Mouse (Mus musculus) heart, embryonic 13.5 days (tissue): ENCODE data around the gene Tti1. TPM values are rescaled to one million over a fixed set of nuclear protein-coding genes. Genes with fewer than 3 reads are reported as not detected.
A peak's percentile ranks its signal among the peaks of the same experiment; 100 is the strongest.

ENCODE experiments used
- ATAC-seq: fragments of 200-750 bp; cut with Nextera tagmentation; 2 replicates; pipeline ENCODE4 v1.8.0; 2017; ENCODE audit warnings: moderate TSS enrichment; ENCODE audit not compliant: insufficient number of reproducible peaks, low FRiP score, low TSS enrichment; ENCODE audit errors: extremely low read depth
- H3K27ac ChIP-seq: fragments of 300-500 bp; sonication (generic); replicated peaks from 2 replicates; pipeline ENCODE4 v1.5.1; 2015; ENCODE audit warnings: moderate library complexity, mild to moderate bottlenecking, inconsistent platforms
- H3K27me3 ChIP-seq: fragments of 300-500 bp; sonication (generic); replicated peaks from 2 replicates; pipeline ENCODE4 v1.6.1; 2015; ENCODE audit warnings: mild to moderate bottlenecking, inconsistent platforms
- H3K36me3 ChIP-seq: fragments of 300-500 bp; sonication (generic); 2 replicates; pipeline ENCODE4 v1.6.1; 2015; ENCODE audit warnings: mild to moderate bottlenecking, inconsistent platforms
- H3K4me1 ChIP-seq: fragments of 300-500 bp; sonication (generic); 2 replicates; pipeline ENCODE4 v1.6.1; 2015; ENCODE audit warnings: inconsistent platforms
- H3K4me2 ChIP-seq: fragments of 300-500 bp; sonication (generic); 2 replicates; pipeline ENCODE4 v1.6.1; 2015; ENCODE audit warnings: inconsistent platforms, mild to moderate bottlenecking, moderate library complexity
- H3K4me3 ChIP-seq: fragments of 300-500 bp; sonication (generic); 2 replicates; pipeline ENCODE4 v1.5.1; 2015; ENCODE audit warnings: moderate library complexity, mild to moderate bottlenecking, inconsistent platforms
- H3K9ac ChIP-seq: fragments of 300-500 bp; sonication (generic); 2 replicates; pipeline ENCODE4 v1.6.1; 2015; ENCODE audit warnings: inconsistent platforms, mild to moderate bottlenecking, moderate library complexity
- H3K9me3 ChIP-seq: fragments of 300-500 bp; sonication (generic); 2 replicates; pipeline ENCODE4 v1.6.1; 2016; ENCODE audit warnings: inconsistent platforms
- WGBS: fragments of 180-500 bp; shearing (Covaris S2); methylation state at CpG from one replicate; pipeline ENCODE4 v1.1.7; 2015; ENCODE audit warnings: mixed read lengths; 5-methylcytosine and 5-hydroxymethylcytosine counted together
- polyA plus RNA-seq: library from polyadenylated mRNA; unstranded; fragments of >200 nt; fragmentation: Nextera tagmentation; extraction: Ambion mirVana; gene quantifications from 2 replicates; pipeline ENCODE4 v1.2.1, GENCODE M21; 2015

Tti1 gene
- polyA plus RNA-seq, 1 experiment from 2014 or later: 22.1 TPM

DNA sequence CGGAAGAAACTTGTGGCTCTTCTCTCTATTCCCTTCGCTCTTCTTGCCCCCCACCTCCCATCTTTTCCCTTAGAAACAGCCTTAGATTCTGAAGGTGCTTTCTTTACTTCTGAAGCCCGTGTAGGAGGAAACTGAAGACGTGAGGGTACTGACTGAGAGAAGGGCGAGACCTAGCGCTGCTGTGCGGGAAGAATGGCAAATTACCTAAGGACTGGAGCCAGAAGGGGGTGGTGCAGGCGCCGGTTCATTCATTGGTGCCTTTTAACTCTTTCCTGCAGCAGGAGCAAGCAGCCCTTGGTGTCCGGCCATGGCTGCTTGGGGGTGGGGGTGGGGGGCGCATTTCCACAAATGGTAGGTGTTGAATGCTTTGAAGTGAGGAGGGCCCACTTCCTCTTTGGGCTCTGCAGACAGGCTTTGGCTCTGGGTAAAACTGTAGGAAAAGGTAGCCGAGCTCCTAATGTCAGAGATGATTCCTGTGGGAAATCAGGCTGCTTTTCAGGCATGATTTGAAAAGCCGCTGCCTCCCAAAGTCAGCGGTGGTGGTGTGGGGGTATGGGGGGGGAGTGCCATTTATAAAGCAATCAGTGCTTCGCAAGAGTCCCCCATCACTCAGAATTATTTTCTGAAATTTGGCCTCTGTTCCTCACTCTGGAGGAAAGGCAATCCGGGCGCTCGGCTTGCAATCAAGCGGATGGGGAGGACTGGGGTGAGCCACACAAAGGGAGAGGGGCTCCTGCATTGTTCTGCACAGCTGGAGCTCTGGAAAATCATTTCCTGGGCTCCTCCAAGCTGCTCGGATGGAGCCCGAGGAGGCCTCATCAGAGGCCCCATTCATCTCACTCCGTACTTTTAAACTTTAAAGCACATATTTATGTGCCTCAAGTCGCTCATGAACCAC is 53.4 kb downstream of the Tti1 start:
- H3K27ac ChIP-seq: no peak overlapping the region
- no peak for ATAC-seq
- peaks cover 15% of the 10 kb centered on the region for H3K4me1 ChIP-seq
- H3K4me3 ChIP-seq: no peak overlapping the region
- H3K27me3 ChIP-seq: peaks cover 42% of the 10 kb centered on the region
- no peaks in the 10 kb centered on the region for H3K36me3 ChIP-seq
- no peak overlapping the region for H3K9ac ChIP-seq
- H3K9me3 ChIP-seq: no peaks in the 10 kb centered on the region
- H3K4me2 ChIP-seq: peak overlapping the region; percentile 33
- WGBS: 4% methylated on average over 23 of the region's 23 CpGs

DNA sequence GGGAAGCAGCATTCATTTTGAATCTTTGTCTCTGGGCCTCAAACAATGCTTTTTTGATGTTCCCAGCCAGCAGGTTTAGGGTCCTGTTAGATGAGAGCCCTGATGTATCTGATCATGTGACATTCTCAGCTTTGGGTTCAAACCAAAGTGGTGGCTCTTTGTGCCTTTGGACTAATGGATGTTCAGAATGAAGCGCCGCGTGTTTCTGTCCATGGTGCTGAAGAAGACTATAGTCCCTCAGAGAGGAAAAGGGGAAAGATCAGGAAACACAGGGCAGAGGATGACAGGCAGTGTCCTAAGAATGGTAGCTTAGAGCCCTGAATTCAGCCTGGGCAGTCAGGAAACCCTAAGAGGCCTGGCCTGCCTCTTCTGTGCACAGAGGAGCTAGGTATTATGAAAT is 57.6 kb downstream of the Tti1 start:
- Histone ChIP-seq H3K9ac (no peak overlapping the region), H3K36me3 (no peaks in the 10 kb centered on the region), H3K27me3 (peaks cover 29% of the 10 kb centered on the region), H3K4me3 (no peak overlapping the region), H3K27ac (no peak overlapping the region), H3K4me2 (no peak overlapping the region), H3K9me3 (no peaks in the 10 kb centered on the region), H3K4me1 (peaks cover 12% of the 10 kb centered on the region)
- WGBS: 0% methylated on average over 3 of the region's 3 CpGs
- ATAC-seq: no peak

DNA sequence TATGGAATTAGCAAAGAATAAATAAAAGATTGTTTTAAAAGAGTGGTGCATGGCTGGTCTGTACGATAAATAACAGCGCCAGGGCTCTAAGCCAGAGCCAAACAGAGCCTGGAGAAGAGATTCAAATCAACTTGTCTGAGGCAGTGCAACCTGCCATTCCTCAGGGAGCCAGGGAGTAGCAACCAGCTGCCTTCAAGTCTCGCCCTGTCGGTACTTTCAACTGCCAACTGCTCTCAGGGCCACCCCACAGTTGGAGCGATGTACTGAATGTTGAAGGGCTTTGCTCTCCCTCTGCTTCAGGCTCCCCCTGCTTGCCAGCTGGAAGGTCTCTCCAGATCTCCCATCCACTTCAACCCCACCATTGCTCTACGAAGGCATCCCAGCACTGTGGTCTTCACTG is 58.1 kb downstream of the Tti1 start:
- peaks cover 7% of the 10 kb centered on the region for H3K4me1 ChIP-seq
- H3K36me3 ChIP-seq: no peaks in the 10 kb centered on the region
- no peak for ATAC-seq
- H3K27me3 ChIP-seq: peaks cover 24% of the 10 kb centered on the region
- no peak overlapping the region for H3K27ac ChIP-seq
- no peaks in the 10 kb centered on the region for H3K9me3 ChIP-seq
- no peak overlapping the region for H3K4me3 ChIP-seq
- H3K4me2 ChIP-seq: no peak overlapping the region
- WGBS: 47% methylated on average over 6 of the region's 6 CpGs
- H3K9ac ChIP-seq: no peak overlapping the region

DNA sequence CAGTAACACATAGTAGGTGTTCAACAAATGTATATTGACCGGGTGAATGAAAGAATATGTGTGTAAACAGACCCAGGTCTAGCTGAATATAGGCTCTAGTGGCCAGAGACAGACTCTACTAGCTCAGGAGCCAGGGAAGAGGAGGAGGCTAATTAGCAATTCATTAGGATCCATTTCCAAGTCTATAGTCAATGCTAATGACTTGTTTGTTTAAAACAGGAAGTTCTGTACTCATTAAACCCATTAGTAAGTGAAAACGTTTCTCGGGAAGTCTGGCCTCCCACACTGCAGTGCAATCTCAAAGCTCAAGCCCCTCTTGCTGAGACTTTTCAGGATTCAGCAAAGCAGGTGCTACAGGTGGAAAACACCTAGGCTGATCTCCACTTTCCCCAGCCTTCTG is 60.4 kb downstream of the Tti1 start:
- Histone ChIP-seq H3K27me3 (0 out of 2 replicates have a peak, but pooled peaks cover 5% of the 10 kb centered on the region), H3K9me3 (no peaks in the 10 kb centered on the region), H3K4me1 (no peaks in the 10 kb centered on the region), H3K9ac (no peak overlapping the region), H3K27ac (no peak overlapping the region), H3K4me2 (no peak overlapping the region), H3K36me3 (no peaks in the 10 kb centered on the region), H3K4me3 (no peak overlapping the region)
- no peak for ATAC-seq
- 18% methylated on average over 3 of the region's 3 CpGs for WGBS

DNA sequence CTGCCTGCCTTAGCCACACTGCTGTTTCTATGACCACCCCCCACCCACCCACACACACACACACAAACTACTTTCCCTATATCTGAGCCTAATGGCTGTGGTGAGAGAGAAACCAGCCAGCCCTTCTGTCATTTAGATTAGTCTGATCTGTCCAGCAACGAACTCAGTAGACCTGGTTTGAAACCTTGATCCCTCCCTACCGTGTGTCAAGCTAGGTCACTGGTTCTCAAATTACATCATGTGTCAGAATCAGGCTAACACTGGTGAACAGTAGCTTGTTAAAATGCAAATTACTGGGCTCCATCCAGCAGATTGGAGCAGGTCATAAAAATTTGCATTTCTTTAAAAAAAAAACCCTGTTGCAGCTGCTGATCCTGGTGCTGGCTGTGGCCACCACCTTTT is 70.5 kb downstream of the Tti1 start:
- Histone ChIP-seq H3K9ac (no peak overlapping the region), H3K4me3 (no peak overlapping the region), H3K36me3 (no peaks in the 10 kb centered on the region), H3K27ac (no peak overlapping the region), H3K27me3 (no peaks in the 10 kb centered on the region), H3K9me3 (no peaks in the 10 kb centered on the region), H3K4me2 (no peak overlapping the region), H3K4me1 (no peaks in the 10 kb centered on the region)
- ATAC-seq: no peak
- WGBS: 4% methylated on average over 2 of the region's 2 CpGs

GRCm38 (mm10) chr2:157953978-157954377 is 74.3 kb downstream of the Tti1 start:
- no peaks in the 10 kb centered on the region for H3K27me3 ChIP-seq
- 67% methylated on average over 5 of the region's 5 CpGs for WGBS
- ATAC-seq: no peak
- no peak overlapping the region for H3K4me2 ChIP-seq
- H3K27ac ChIP-seq: no peak overlapping the region
- no peaks in the 10 kb centered on the region for H3K36me3 ChIP-seq
- no peak overlapping the region for H3K9ac ChIP-seq
- H3K4me3 ChIP-seq: no peak overlapping the region
- H3K9me3 ChIP-seq: no peaks in the 10 kb centered on the region
- H3K4me1 ChIP-seq: no peaks in the 10 kb centered on the region

GRCm38 (mm10) chr2:157944156-157944893 is 83.9 kb downstream of the Tti1 start:
- Histone ChIP-seq H3K4me3 (peak overlapping the region; percentile 61), H3K9me3 (no peaks in the 10 kb centered on the region), H3K9ac (peak overlapping the region; percentile 83), H3K4me1 (peaks cover 26% of the 10 kb centered on the region), H3K27ac (no peak overlapping the region), H3K27me3 (peaks cover 52% of the 10 kb centered on the region), H3K4me2 (peak overlapping the region; percentile 97), H3K36me3 (no peaks in the 10 kb centered on the region)
- 0 out of 2 replicates have a peak, but pooled peaks have one; percentile 35 for ATAC-seq
- 12% methylated on average over 37 of the region's 37 CpGs for WGBS

DNA sequence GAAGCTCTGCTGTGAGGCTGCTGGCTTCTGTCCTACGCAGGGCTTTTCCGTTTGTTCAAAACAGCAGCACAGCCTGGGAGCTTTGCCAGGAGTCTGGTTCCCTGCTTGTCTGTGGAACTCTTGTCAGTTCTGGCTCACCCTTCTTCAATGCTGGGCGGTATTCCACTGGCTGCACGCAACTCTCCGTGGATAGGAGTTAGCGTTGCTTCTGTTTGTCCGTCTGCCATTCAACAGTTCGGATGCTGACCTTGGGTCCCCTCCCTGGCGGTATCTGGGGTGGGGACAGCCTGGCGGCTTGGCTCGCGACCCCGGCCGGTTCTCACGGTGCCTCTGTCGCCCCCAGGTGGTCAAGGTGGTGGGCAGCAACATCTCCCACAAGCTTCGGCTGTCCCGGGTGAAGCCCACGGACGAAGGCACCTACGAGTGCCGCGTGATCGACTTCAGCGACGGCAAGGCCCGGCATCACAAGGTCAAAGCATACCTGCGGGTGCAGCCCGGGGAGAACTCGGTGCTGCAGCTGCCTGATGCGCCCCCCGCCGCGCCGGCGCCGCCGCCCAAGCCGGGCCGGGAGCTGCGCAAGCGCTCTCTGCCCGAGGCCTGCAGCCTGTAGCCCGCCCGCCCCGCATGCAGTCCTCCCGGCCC is 84.6 kb downstream of the Tti1 start:
- Histone ChIP-seq H3K27ac (peak overlapping the region; percentile 53), H3K4me2 (peak overlapping the region; percentile 97), H3K9me3 (no peaks in the 10 kb centered on the region), H3K27me3 (peaks cover 58% of the 10 kb centered on the region), H3K9ac (peak overlapping the region; percentile 83), H3K4me3 (peak overlapping the region; percentile 61), H3K36me3 (no peaks in the 10 kb centered on the region), H3K4me1 (peaks cover 26% of the 10 kb centered on the region)
- WGBS: under 1% methylated on average over 47 of the region's 47 CpGs
- ATAC-seq: 0 out of 2 replicates have a peak, but pooled peaks have one; percentile 35

DNA sequence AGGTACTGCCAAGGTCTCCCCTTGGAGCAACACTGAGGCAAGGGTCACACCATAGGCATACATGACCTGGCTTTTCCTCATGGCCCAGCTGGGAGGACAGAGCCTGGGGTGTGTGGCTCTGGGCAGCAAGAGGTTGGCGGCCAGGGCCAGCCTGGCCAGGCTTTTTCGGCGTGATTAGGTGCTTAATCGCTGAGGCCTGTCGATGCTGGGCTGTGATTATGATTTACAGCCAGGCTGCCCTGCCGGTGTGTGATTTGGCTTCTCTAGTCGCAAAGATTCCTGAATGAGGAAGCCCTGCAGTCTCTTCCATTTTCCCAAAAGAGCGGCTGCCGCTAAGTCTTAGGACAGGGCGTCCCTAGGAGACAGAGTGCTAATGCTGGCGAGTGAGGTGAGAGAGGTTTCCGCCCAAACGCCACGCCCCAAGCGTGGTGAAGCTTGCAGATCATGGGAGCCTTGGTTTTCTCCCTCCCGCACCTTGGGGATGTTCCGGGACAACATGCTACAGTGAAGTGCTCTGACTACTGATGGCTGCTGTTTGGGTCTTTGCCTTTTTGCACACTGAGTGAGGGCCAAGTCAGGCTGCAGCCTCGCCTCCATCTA is 87.5 kb downstream of the Tti1 start:
- Histone ChIP-seq H3K4me2 (peak overlapping the region; percentile 58), H3K4me3 (peak overlapping the region; percentile 27), H3K4me1 (peaks cover 26% of the 10 kb centered on the region), H3K27me3 (peaks cover 74% of the 10 kb centered on the region), H3K9me3 (no peaks in the 10 kb centered on the region), H3K36me3 (no peaks in the 10 kb centered on the region), H3K27ac (no peak overlapping the region), H3K9ac (0 out of 2 replicates have a peak overlapping the region, but pooled peaks have one; percentile 26)
- WGBS: 5% methylated on average over 18 of the region's 18 CpGs
- no peak for ATAC-seq

- H3K4me2 ChIP-seq: no peak overlapping the region
- no peak overlapping the region for H3K4me3 ChIP-seq
- peaks cover 17% of the 10 kb centered on the region for H3K4me1 ChIP-seq
- 70% methylated on average over 4 of the region's 4 CpGs for WGBS
- ATAC-seq: no peak
- H3K9me3 ChIP-seq: no peaks in the 10 kb centered on the region
- peaks cover 64% of the 10 kb centered on the region for H3K27me3 ChIP-seq
- H3K27ac ChIP-seq: no peak overlapping the region
- no peaks in the 10 kb centered on the region for H3K36me3 ChIP-seq
- H3K9ac ChIP-seq: no peak overlapping the region
These were observed 91.6 kb downstream of the Tti1 start for GRCm38 (mm10) chr2:157936676-157937075.
